Comparison of ENCODE assay signal across 7 mouse cellular contexts in the genomic region with DNA sequence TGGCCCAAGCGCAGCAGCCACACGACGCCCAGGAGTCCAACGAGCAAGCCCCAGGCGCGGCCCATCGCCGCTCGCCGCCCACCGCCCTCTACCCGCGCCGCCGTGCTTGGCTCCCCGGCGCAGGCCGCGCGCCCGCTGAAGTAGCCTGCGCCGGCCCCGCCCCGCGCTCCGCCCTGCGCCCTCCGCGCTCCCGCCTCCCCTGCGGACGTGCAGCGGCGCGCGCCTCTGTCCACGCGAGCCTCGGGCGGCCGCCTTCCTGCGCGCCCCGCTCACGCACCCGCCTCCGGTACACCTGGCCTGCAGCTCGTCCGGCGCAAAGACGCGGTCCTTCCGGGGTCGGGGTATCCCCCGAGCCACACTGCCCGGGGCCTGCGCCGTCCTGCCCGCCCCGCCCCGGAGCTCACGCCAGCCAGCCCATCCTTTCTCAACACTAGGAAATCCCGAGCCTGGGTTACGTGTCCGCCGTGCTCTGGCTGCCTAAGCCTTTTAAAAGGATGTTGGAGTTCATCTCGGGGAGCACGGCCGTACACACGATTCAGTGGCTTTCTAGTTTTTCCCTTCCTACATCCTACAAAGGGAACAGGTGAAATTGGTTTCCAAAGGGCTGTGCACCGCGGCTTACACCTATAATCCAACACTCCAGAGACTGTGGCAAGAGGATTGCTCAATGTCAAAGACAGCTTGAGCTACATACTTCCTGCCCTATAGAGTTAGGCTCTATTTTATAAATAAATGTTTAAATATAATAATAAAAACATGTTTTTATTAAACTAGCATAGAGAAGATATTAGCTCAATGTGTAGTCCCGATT. TPM values are rescaled to one million over a fixed set of nuclear protein-coding genes. Genes with fewer than 3 reads are reported as not detected.
DNase-seq lines count a peak whose midpoint lies in the region; ATAC-seq lines count a peak whose summit lies in the region.

A gene (minus strand): TSS at position 346 of the 811 bp plus-strand sequence.

- H3K4me1 ChIP-seq in embryonic facial prominence, embryonic 11.5 days (ENCODE audit: control insufficient read depth, insufficient read depth, low read length): no peaks in the 10 kb centered on the region
- H3K4me1 ChIP-seq in limb, embryonic 10.5 days: 0 out of 2 replicates have a peak, but pooled peaks cover 7% of the 10 kb centered on the region
- peaks cover 7% of the 10 kb centered on the region for H3K4me1 ChIP-seq in midbrain, embryonic 12.5 days

- peak; percentile 89 for DNase-seq in adrenal gland, postnatal 14 days
- DNase-seq in embryonic facial prominence, embryonic 11.5 days (ENCODE audit: low spot score): peak; percentile 90
- DNase-seq in kidney, adult 11 months: peak; percentile 81
- peak; percentile 85 for DNase-seq in limb, embryonic 10.5 days (ENCODE audit: low spot score)
- peak; percentile 41 for DNase-seq in skeletal muscle tissue, adult 2 months (ENCODE audit: low read depth, low spot score)

- H3K4me2 ChIP-seq in embryonic facial prominence, embryonic 11.5 days (ENCODE audit: low read depth, low read length): peak within 1 kb of the TSS; percentile 70
- H3K4me2 ChIP-seq in midbrain, embryonic 12.5 days (replicated peaks): peak within 1 kb of the TSS; percentile 74

- peak; percentile 91 for ATAC-seq in embryonic facial prominence, embryonic 11.5 days (replicated peaks; ENCODE audit: insufficient number of reproducible peaks, low FRiP score, low TSS enrichment, low read depth)
- peak; percentile 72 for ATAC-seq in granulocyte monocyte progenitor cell, adult 5-6 weeks (replicated peaks; ENCODE audit: poor library complexity, severe bottlenecking)
- peak; percentile 97 for ATAC-seq in midbrain, embryonic 12.5 days (ENCODE audit: low FRiP score, low read depth)

- H3K9ac ChIP-seq in embryonic facial prominence, embryonic 11.5 days (replicated peaks; ENCODE audit: low read length): peak within 1 kb of the TSS; percentile 88
- H3K9ac ChIP-seq in midbrain, embryonic 12.5 days (replicated peaks): peak within 1 kb of the TSS; percentile 92

- H3K36me3 ChIP-seq in embryonic facial prominence, embryonic 11.5 days (replicated peaks; ENCODE audit: control insufficient read depth, insufficient read depth, low read depth, low read length): no peaks in the 10 kb centered on the region
- H3K36me3 ChIP-seq in limb, embryonic 10.5 days: no peaks in the 10 kb centered on the region
- H3K36me3 ChIP-seq in midbrain, embryonic 12.5 days: no peaks in the 10 kb centered on the region

- 3% methylated on average over 40 of the region's 74 CpGs for WGBS in embryonic facial prominence, embryonic 11.5 days
- 1% methylated on average over 73 of the region's 74 CpGs for WGBS in limb, embryonic 10.5 days
- WGBS in midbrain, embryonic 12.5 days: 3% methylated on average over 43 of the region's 74 CpGs

- H3K27me3 ChIP-seq in embryonic facial prominence, embryonic 11.5 days (ENCODE audit: control insufficient read depth, insufficient read depth, low read length): no peaks in the 10 kb centered on the region
- H3K27me3 ChIP-seq in limb, embryonic 10.5 days (ENCODE audit: low read depth, poor library complexity, severe bottlenecking): no peaks in the 10 kb centered on the region
- 0 out of 2 replicates have a peak, but pooled peaks cover 4% of the 10 kb centered on the region for H3K27me3 ChIP-seq in midbrain, embryonic 12.5 days

- H3K27ac ChIP-seq in embryonic facial prominence, embryonic 11.5 days (replicated peaks; ENCODE audit: low read depth, low read length): peak within 1 kb of the TSS; percentile 48; the same call in 1 of the 2 replicates
- peak within 1 kb of the TSS; percentile 98 for H3K27ac ChIP-seq in limb, embryonic 10.5 days
- peak within 1 kb of the TSS; percentile 88 for H3K27ac ChIP-seq in midbrain, embryonic 12.5 days (replicated peaks)

- H3K9me3 ChIP-seq in embryonic facial prominence, embryonic 11.5 days (replicated peaks; ENCODE audit: control insufficient read depth, low read length): no peaks in the 10 kb centered on the region
- H3K9me3 ChIP-seq in limb, embryonic 10.5 days (replicated peaks): no peaks in the 10 kb centered on the region
- no peaks in the 10 kb centered on the region for H3K9me3 ChIP-seq in midbrain, embryonic 12.5 days

- peak within 1 kb of the TSS; percentile 81 for H3K4me3 ChIP-seq in embryonic facial prominence, embryonic 11.5 days (ENCODE audit: low read depth, low read length)
- peak within 1 kb of the TSS; percentile 93 for H3K4me3 ChIP-seq in limb, embryonic 10.5 days
- H3K4me3 ChIP-seq in midbrain, embryonic 12.5 days: peak within 1 kb of the TSS; percentile 89

RNA-seq across cellular contexts. Expression of the gene that starts here (rescaled TPM):
- 33.7 and 37.0 TPM in 2 replicates for total RNA-seq in adrenal gland, postnatal 14 days (2021)
- polyA plus RNA-seq in embryonic facial prominence, embryonic 11.5 days (2014; fragmentation: Nextera tagmentation; extraction: Ambion mirVana): 32.8 and 41.7 TPM in 2 replicates
- 92.0 and 114 TPM in 2 replicates for total RNA-seq in granulocyte monocyte progenitor cell, adult 5-6 weeks (2014; fragmentation: Nextera tagmentation)
- 55.0 and 73.0 TPM in 2 replicates for total RNA-seq in granulocyte monocyte progenitor cell, adult 5-6 weeks (2017)
- polyA plus RNA-seq in limb, embryonic 10.5 days (2016; fragmentation: Nextera tagmentation; extraction: Ambion mirVana): 31.6 and 33.6 TPM in 2 replicates
- 33.4 and 33.5 TPM in 2 replicates for polyA plus RNA-seq in midbrain, embryonic 12.5 days (2016; fragmentation: Nextera tagmentation; extraction: Ambion mirVana)

Comparison
In these comparisons a context has a peak if more than half of its experiments do, and no peak if none do; other contexts are left out.
1. Peak in every context shown above with its lines: DNase-seq, ATAC-seq, H3K4me3 ChIP-seq and H3K27ac ChIP-seq.
2. H3K27ac ChIP-seq: peak in every context shown above with its lines; median percentile 98 in limb, embryonic 10.5 days; 88 in midbrain, embryonic 12.5 days; 48 in embryonic facial prominence, embryonic 11.5 days.